Mouse (Mus musculus) left cerebral cortex, postnatal 25 days (tissue): ENCODE data around the gene Arid5b. TPM values are rescaled to one million over a fixed set of nuclear protein-coding genes. Genes with fewer than 3 reads are reported as not detected.

Experiments used
- DNase-seq, 2 experiments: peaks; one replicate each; pipeline ENCODE4 v3.0.0; 2022; ENCODE audit warnings: low spot score in 2 of 2, mixed read lengths in 1 of 2
- intact Hi-C: fragments of 180-260 bp; cut with DNase I; formaldehyde crosslinking; loops from one replicate; pipeline ENCODE4 v1.15.1; 2025
- total RNA-seq, 2 experiments: library from RNA; stranded (reverse); gene quantifications; 2 replicates each; pipeline ENCODE4 v1.2.3; 2021

Gene Arid5b
- total RNA-seq, 2 experiments from 2014 or later: 27.8 to 29.7 TPM

DNA sequence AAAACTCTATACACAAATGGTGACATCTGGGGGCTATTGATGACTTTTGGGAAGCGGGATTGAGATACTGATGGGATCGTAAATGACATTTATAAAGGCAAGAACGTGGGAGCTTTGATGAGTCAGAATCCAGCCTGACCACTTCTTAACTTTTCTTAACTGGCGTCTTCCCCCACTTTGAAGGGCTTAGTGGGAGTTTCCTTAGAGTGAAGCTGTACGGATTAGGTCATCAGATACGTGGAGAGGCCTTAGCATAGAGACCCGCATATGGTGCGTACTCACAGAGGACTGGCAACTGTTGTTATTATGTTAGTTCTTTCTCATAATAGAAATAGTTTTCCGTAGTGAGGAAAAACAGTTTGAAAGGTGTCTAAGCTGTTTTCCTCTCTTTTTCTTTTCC is 104.9 kb downstream of the Arid5b start:
- intact Hi-C loops: no loop called here
- DNase-seq: no peak

DNA sequence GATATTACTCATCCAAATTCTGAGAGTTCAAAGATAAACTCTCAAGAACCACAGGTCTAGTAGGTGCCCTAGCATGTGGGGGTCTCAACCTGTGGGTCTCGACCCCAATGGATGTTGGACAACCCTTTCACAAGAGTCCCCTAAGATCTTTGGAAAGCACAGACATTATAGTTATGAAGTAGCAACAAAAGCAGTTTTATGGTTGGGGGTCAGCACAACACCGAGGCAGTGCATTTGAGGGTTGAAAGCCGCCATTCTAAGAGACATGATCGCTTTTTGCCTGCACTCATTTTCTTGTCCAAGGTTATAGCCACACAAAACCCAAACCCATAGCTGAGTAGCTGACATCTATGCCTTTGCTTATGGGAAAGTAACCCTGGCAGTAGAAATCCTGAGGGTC is 105.6 kb downstream of the Arid5b start:
- intact Hi-C loops: no loop called here

DNA sequence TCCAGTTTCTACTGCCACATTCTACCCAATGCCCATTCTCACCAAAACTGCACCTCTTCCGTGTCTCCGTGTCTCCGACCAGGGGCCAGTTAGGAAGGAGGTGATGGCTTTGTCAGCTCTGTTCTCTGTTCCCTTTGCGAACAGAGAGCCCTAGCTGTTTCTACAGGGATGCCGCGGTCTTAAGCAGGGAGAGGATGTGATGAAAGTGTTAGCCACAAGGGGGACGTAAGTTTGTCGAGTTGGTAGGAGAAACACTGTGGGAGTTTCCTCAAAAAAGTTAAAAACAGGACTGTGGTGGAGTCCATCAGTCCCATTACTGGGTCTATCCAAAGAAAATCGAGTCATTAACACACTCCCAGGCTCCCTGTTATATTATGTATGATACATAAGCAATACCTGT is 106.6 kb downstream of the Arid5b start:
- DNase-seq: no peak
- intact Hi-C loops: no loop called here

More for the DNA sequence above, 105.6 kb downstream of the Arid5b start:
- DNase-seq: no peak

DNA sequence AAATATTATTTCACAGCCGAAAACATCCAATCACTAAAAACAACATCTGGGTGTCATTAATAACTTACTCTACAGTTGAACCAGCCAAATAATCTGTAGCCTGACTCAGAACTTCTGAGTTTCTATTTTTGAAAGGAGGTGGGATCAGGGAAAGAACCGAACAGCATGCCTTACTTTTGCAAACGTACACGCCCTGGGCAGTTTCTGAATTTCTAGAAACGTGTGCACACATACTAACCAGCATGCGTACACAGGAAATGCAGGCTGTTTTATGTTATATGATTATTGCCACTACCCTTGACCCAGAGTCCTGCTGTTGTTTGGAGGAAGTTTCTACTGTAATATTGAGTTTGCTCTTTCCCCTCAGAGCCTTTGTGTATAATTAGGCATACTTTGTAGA is 109.9 kb downstream of the Arid5b start:
- intact Hi-C loops: no loop called here
- no peak for DNase-seq

DNA sequence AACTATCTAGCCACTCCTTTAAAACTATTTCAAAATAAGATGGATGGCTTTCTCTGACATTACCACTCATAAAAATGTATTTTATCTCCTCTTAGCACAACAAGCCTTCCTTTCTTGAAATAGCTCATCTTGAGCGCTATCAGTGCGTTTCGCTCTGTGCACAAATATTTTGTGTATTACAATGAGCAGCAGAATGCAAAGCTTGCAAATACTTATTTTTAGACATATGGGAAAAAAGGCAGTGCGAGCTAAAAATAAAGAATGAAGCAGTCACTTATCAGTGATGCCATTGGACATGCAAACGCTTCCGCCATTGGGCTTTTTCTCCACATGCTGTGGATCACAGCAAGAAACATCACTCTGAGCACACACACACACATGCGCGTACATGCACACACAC is 110.4 kb downstream of the Arid5b start:
- intact Hi-C loops: no loop called here
- DNase-seq: no peak

DNA sequence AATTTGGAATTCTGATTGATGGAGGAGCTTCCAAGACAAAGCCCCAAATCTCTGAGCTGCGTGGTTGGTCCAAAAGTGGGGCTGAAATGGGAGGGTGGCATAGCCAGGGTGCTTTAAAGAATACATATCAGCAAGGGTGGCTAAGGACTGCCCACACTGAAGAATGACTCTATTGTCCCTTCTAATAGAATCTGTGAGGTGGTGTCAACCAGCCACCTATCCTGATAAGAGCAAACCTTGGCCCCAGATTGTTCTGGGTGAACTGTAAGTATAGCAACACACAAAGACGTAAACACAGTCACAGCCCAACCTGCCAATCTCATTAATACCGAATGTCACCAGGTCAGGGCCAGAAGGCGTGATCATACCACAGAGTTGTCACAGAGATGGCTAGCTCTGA is 111.4 kb downstream of the Arid5b start:
- intact Hi-C loops: no loop called here
- no peak for DNase-seq

DNA sequence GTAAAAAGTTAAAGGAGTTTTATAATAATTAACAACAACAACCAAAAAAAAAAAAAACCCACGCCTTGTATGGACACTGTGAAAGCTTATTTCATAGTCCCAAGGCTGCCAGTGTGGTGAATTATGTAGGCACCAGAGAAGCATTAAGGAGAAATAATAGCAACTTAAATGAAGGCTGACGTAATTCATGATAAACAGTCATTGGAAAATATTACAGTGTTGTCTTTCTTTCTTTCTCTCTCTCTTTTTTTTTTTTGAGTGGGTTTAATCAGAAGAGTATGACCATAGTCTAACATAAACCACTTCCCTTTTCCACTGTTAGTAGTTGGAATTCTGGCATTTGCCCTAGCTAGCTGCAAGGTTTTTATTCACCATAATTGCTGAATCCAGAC is 111.8 kb downstream of the Arid5b start:
- no peak for DNase-seq
- intact Hi-C loops: no loop called here

DNA sequence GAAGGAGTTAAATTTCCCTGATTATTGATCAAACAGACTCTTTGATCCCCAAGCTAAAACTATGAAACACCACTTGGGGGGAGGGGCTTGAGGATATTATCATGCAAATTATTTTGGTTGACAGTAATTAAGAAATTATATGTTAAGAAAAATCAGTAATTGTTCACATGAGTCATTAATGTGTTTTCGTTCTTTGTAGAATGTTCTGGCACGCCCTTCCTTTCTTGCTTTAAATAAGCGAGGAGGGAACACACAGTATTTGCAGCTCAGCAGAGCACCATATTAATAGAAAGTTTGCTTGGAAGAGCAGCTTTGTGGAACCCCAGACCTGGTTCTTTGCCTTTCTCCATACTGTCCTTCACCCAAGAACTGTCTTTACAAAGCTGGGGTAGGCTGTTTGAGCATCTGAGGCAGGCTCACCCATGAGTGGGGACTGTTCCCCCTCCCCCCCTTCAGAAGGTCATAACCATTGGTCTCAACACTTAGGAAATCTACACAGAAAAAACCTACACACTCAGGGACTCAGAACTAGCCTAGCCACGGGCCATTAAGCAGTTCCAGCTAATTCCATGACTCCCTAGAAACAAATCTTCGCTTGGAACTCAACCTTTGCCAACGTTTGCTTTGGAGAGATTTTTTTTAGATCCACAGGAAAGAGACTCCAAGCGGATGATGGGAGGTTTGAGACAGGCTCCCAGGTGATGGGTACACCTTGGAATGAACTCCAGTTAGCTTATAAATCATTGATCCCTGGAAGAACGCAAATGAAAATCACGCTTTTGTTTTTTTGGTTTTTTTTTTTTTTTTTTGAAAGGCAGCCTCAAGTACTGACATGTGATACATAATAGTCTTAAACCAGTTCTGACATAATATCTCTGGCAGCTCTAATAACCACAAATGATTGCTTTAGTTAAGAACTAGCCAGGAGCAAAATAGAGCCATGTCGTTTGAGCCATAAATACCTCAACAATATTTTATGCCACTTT is 112.5 kb downstream of the Arid5b start:
- DNase-seq: peak in 1 of 2 experiments; percentile 31
- intact Hi-C loops: loop anchor here (2.0 kb wide), 1 partner anchor 113 kb away; the partner anchor contains the start of gene Arid5b

DNA sequence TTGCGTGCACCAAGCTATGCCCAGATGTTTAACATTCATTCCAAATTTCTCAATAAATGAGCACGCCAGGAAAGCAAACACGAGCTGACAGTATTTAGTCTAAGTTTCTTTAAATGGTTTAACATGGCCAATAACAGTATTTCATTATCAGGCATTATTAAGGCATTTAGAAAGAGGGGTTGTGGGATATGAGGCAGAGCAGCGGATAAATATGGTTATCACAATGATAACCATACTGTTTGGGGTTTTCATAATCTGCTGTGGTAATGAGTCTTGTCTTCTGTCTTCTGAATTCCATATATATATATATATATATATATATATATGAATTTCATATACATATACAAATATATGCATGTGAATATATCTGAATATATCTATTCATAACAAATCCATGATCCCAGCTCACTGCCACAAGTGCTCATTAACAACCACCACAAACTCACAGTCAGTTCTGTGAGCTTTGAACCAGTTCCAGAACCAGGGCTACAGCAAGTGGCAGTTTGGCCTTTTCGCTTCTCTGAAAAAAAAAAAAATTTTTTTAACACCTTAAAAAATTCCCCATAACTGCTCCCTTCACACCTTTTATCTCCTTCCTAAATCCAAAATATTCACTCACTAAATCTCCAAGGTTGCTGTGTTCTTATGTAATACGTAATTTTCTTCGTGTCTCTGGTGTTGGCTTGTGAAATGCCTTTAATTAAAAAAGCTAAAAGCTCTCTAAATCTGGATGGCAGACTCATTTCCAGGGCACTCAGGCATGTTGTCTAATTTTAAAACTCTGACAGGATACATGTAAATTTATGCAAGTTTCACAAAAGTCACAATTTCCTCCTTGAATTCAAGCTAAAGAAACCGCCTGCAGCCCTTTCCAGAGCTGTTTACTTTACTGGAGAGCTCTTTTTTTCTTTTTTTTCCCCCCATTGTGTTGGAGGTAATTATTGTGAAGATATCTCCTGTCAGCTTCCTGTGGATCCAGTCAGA is 113.5 kb downstream of the Arid5b start:
- DNase-seq: peak in 1 of 2 experiments; percentile 88
- intact Hi-C loops: loop anchor here (2.0 kb wide), 1 partner anchor 114 kb away; the partner anchor contains the start of gene Arid5b

DNA sequence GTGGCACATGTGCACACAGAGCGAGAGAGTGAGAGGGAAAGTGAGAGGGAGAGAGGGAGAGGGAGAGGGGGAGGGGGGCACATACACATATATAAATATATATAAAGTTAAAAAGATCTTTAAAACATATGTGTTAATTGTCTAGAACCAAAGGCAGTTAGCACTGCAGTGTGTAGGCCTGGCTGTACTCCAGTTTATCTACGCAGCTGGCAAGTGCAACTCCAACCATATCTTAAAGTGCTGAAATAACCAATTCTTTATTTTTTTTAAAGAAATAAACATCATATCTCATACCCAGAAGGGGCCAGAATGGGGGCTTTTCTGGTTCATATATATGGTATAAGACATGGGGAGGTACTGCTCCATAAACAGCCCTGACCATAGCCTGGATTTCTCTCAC is 114.4 kb downstream of the Arid5b start:
- peak in 1 of 2 experiments; percentile 52 for DNase-seq
- intact Hi-C loops: loop anchor here (2.0 kb wide), 1 partner anchor 115 kb away; the partner anchor contains the start of gene Arid5b

DNA sequence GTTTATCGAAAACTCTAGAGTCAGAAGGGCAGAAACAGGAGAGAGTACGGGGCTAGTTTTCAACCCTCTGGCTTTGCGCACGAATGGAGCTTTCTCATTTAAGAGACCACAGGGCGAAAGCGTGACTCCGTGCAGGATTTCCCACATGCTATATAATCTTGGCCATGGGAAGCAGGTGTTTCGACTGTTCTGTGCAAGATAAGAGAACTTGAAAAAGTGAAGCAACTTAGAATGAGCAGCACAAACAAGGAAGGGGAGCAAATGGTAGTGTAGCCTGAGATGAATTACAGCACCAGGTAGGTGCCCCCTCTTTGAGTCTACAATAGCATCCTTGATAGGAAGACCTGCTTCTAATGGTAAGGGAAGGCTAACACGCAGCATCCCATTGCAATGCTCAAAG is 118.8 kb downstream of the Arid5b start:
- DNase-seq: no peak
- intact Hi-C loops: no loop called here

DNA sequence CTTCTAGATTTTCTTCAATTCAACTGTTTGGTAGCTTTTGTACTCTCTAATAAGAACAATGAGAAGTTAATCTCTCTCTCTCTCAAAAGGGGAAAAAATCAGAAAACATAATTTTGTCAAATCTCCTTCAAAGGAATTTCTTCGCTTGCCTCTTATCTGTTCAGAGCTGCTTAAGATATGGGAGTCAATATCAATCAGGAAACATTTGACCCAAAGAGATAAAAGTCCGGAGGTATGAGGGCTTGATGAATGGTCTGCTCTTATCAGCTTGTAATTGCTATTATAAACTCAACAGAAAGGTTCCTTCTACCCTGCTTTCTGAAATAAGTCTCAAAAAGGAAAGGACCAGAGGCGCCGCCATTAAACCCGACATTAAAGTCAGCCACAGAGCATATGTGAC is 120.0 kb downstream of the Arid5b start:
- DNase-seq: no peak
- intact Hi-C loops: no loop called here

DNA sequence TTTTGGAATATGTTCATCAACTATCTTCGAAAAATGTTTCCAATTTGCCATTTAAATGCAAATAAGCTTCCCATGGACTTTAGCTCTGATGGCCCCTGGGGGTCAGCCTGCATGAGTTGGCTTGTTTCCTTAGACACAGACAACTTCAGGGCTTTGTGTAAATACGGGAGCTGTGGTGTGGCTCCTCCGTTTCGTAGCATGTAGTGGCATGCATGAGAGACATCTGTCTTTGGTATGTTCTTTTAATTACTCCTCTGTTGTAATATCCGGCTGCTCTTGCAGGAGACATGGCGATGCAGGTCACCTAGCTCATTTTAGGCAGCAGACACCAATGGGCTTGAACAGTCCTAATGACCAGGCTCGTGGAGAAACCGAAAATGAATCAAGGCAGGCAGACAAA is 121.0 kb downstream of the Arid5b start:
- DNase-seq: no peak
- intact Hi-C loops: no loop called here

DNA sequence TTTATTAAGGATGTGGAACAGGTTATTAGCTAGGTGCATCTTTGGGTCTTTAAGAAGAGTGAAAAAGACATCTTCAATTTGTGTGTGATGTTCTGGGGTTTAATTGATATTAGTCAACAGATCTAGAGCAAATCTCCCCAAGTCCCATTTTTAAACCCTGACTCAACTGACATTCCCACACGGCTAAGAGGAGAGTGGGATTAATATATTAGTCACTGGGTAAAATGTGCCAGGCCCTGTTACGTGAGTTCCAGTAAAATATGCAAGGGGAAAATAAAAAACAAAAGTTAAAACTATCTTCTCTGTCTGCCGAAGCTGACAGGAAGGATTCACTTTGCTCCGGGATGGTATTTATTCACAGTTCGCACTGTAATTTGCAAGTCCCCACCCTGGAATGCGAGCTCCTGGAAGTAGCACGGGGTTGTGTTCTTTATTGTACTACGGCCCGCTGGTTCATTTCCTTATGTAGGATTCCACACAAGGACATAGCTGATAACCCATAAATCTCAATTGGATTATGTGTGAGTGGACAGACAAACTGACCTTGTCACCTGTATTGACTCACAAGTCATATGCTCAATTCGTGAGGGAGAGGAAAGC is 121.8 kb downstream of the Arid5b start:
- intact Hi-C loops: no loop called here

DNA sequence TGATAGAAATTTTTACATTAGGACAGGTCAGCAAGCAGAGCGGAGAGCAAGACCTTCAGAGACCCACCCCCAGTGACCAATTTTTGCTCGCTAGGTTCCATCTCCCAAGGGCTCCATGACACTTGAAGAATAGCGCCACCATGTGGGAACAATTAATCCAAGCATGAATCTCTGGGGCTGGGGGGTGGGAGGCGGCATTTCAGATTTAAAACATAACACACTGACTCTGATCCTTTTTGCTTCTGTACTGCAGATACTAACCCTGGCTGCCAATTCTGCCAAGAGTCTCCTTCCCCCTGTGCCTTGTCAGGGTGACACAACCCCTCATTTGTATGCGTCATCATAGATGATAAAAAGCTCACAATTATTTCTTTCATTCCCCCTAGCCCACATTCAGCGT is 122.4 kb downstream of the Arid5b start:
- DNase-seq: no peak
- intact Hi-C loops: no loop called here

More for the DNA sequence above, 121.8 kb downstream of the Arid5b start:
- DNase-seq: no peak

DNA sequence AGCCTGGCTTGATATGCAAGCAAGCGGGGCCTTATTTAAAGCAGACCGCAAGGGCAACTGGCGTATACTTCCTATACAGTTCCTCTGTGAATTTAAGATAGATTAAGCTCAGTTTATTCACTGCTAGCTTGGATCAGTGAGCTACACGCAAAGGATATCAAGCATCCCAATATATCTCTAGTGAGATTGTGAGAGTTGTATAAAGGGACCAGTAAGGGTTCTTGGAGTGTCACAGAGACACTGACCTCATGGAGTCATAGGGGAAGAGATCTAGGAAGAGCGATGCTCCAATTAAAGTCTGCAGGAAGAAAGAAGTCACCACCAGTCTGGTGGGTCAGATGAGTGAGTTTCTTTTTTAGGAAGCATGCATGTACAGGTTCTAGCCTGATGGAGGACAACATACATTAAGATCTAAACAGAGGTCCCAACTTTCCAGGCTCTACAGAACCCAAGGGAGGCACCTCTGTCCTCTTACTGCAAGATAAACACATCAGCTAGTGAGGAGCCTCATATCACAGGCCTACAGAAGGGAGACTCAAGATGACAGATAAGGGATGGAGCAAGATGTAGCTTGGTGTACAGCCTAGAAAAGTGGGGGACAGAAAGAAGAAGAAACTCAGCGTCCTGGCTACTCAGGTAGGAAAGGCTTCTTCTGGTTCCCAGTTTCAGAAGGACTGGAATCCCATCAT is 123.0 kb downstream of the Arid5b start:
- intact Hi-C loops: no loop called here
- DNase-seq: no peak

DNA sequence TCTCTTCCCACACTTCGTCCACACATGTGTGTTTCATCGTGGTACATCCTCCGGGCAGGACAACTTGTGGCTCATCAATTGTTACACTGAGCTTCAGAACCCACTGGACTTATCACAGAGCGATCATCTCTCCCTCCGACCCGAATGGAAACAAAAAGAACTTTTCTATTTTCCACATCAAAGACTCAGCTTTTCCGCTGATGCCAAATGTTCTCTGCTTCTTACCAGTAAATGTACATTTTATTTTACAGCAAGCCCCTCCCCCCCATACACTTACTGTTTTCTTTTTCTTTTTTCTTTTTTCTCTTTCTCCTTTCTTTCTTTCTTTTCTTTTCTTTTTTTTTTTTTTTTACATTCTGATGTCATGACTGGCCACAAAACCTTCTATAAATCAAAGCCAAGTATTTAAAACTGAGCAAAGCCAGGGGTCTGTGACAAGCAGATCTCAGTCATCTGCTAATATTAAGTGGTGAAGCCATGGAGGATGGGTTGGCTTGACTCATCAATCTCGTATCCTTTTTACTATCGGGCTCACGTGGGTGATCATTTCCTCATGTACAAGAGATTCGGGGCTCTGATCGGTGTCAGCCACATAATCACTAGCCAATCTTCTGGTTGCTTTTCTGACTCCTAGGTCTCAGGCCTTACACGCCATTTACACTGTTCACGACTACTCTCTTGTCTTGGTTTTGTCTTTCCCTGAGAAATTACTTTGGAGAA is 124.3 kb downstream of the Arid5b start:
- intact Hi-C loops: no loop called here
- DNase-seq: no peak

DNA sequence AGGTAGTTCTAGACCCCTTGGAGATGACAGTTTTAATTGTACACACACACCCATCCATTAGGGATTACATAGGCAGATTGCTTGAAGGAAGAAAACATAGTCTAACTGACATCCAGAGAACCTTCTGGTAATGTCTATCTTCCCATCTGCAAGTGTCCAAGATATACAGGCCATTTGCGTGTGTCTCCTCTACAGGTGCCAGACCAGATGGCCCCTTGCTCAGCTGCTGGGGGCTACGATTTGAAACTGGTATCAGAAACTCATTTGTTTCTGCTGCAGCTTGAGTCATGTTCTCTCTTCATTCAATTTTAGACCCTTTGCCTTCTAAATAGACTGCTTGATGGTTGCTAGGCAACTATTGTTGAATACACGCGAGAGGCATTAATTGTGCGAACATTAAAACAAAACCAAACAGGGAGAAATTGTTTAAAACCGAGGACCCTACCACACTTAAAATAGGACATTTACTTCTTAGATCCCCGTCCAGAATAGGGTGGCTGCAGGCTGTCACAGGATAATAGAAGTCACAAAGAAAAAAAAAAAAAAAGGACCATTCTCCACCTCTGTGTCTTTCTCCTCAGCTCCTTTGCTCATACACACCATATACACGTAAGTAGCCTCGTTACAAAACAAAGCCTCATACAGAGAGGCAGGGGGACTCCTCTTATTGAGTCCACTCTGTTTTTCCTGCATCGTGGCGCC is 125.0 kb downstream of the Arid5b start:
- no peak for DNase-seq
- intact Hi-C loops: no loop called here
